Mouse (Mus musculus): ENCODE data around the gene Arglu1. TPM values are rescaled to one million over a fixed set of nuclear protein-coding genes. Genes with fewer than 3 reads are reported as not detected.

Gene Arglu1
- polyA plus RNA-seq, 1 experiment from 2014 or later: 155 TPM

Small RNA genes within 50 kb of the gene (microRNA-seq; reads per million reads assigned to microRNA genes)
- 3.9 reads per million, percentile 17 among the genes with 10 or more reads in this experiment for gene Mir7654

Other genes starting within 250 kb of the Arglu1 start
- gene Efnb2, start 29.3 kb downstream of the Arglu1 start, polyA plus RNA-seq (2014; fragmentation: Nextera tagmentation; extraction: Ambion mirVana): 21.9 and 23.8 TPM in 2 replicates

All from hindbrain, embryonic 14.5 days (tissue).